Mouse (Mus musculus): ENCODE data around the gene Snph. TPM values are rescaled to one million over a fixed set of nuclear protein-coding genes. Genes with fewer than 3 reads are reported as not detected.
A peak's percentile ranks its signal among the peaks of the same experiment; 100 is the strongest.

Snph gene
- total and polyA plus RNA-seq, 3 experiments: 0.82 TPM; not detected in 2

DNA sequence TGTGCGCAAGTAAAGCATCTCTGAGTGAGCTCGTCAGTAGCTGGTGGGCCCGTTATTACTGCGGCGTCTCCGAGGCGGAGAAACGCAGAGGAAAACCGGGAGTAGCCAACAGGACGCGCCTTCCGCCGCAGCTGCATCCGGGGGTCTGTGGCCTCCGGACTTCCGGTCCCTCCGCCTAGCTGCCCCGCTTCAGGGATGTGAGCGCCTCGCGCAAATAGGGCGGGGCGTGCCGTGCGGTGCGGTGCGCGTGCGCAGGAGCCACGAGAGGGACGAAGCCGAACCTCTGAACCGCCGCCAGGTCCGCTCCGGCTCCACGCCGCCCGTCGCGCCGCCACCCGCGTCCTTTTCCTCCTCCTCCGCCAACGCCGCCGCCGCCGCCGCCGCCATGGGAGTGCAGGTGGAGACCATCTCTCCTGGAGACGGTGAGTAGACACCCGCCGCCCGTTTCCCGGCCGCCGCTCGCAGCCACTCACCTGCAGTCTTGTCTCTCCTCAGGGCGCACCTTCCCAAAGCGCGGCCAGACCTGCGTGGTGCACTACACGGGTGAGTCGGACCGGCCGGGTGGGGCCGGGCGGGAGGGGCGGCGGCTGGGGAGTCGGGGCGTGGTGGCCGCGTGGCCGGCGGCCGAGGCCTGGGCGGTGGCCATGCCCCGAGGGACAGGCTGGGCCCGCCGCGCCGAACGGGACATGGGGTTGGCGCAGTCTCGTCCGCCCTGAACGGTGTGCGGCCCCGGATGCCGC is 89.9 kb downstream of the Snph start, which contains the start of gene Fkbp1a:
Gene Fkbp1a, plus strand, starts transcription at position 161 of the 740 bp plus-strand sequence.
- peaks cover 3% of the 10 kb centered on the region; the same call in 1 of the 2 replicates for H3K9me3 ChIP-seq (replicated peaks)
- peak within 1 kb of the TSS; percentile 81 for H3K4me3 ChIP-seq (ENCODE audit: low read depth, low read length)
- TF ChIP-seq TAL1 (conservative IDR thresholded peaks at IDR 0.05; ENCODE audit: low read depth, low read length) (no peak), GATA1 (IDR thresholded peaks at IDR 0.05; ENCODE audit: borderline replicate concordance, low read length) (no peak), POLR2AphosphoS5 (IDR thresholded peaks at IDR 0.05; ENCODE audit: insufficient replicate concordance, low read depth, low read length) (no peak), GATA2 (IDR thresholded peaks at IDR 0.05; ENCODE audit: borderline replicate concordance, low read depth, low read length) (no peak), CTCF (IDR thresholded peaks at IDR 0.05; ENCODE audit: low read depth, low read length) (no peak)
- ATAC-seq (ENCODE audit: extremely low read depth, insufficient number of reproducible peaks, low FRiP score, poor library complexity, severe bottlenecking) (peak; percentile 83), DNase-seq (ENCODE audit: low spot score) (peak; percentile 85)
- peaks cover 39% of the 10 kb centered on the region for H3K4me1 ChIP-seq (ENCODE audit: insufficient read depth, low read depth, low read length)
- peaks cover 37% of the 10 kb centered on the region for H3K36me3 ChIP-seq (replicated peaks)
- peaks cover 27% of the 10 kb centered on the region for H3K27me3 ChIP-seq (ENCODE audit: insufficient read depth, low read length)

Other genes with a start within 250 kb of the Snph start
- not detected in 2 replicates for gene 4921509C19Rik, start 156.4 kb downstream of the Snph start, total RNA-seq (2014; fragmentation: Nextera tagmentation)
- gene 4921509C19Rik, start 156.4 kb downstream of the Snph start, total RNA-seq (2017): 0.06 and 0.16 TPM in 2 replicates
- gene 4921509C19Rik, start 156.4 kb downstream of the Snph start, polyA plus RNA-seq (2012): not detected in 2 replicates
- gene Nsfl1c, start 138.4 kb downstream of the Snph start, total RNA-seq (2014; fragmentation: Nextera tagmentation): 104 and 128 TPM in 2 replicates
- gene Nsfl1c, start 138.4 kb downstream of the Snph start, total RNA-seq (2017): 90.6 and 99.1 TPM in 2 replicates
- gene Nsfl1c, start 138.4 kb downstream of the Snph start, polyA plus RNA-seq (2012): 115 and 149 TPM in 2 replicates
- gene Fkbp1a, start 90.1 kb downstream of the Snph start, total RNA-seq (2014; fragmentation: Nextera tagmentation): 86.3 and 96.4 TPM in 2 replicates
- gene Fkbp1a, start 90.1 kb downstream of the Snph start, total RNA-seq (2017): 20.3 and 20.7 TPM in 2 replicates
- gene Fkbp1a, start 90.1 kb downstream of the Snph start, polyA plus RNA-seq (2012): 184 and 201 TPM in 2 replicates
- gene Sdcbp2, start 60.0 kb downstream of the Snph start, total RNA-seq (2014; fragmentation: Nextera tagmentation): not detected in 2 replicates
- not detected in 2 replicates for gene Sdcbp2, start 60.0 kb downstream of the Snph start, total RNA-seq (2017)
- gene Sdcbp2, start 60.0 kb downstream of the Snph start, polyA plus RNA-seq (2012): 0.04 and 0.06 TPM in 2 replicates
- not detected in 2 replicates for gene Rad21l, start 35.9 kb upstream of the Snph start, total RNA-seq (2014; fragmentation: Nextera tagmentation)
- gene Rad21l, start 35.9 kb upstream of the Snph start, total RNA-seq (2017): not detected in 2 replicates
- gene Rad21l, start 35.9 kb upstream of the Snph start, polyA plus RNA-seq (2012): not detected in 2 replicates
- gene Tmem74b, start 69.4 kb upstream of the Snph start, total RNA-seq (2014; fragmentation: Nextera tagmentation): not detected in 2 replicates
- gene Tmem74b, start 69.4 kb upstream of the Snph start, total RNA-seq (2017): not detected in 2 replicates
- not detected in 2 replicates for gene Tmem74b, start 69.4 kb upstream of the Snph start, polyA plus RNA-seq (2012)
- 52.6 and 62.0 TPM in 2 replicates for gene Psmf1, start 111.6 kb upstream of the Snph start, total RNA-seq (2014; fragmentation: Nextera tagmentation)
- 20.2 and 26.8 TPM in 2 replicates for gene Psmf1, start 111.6 kb upstream of the Snph start, total RNA-seq (2017)
- 13.9 and 54.8 TPM in 2 replicates for gene Psmf1, start 111.6 kb upstream of the Snph start, polyA plus RNA-seq (2012)
- not detected in 2 replicates for gene Rspo4, start 210.3 kb upstream of the Snph start, total RNA-seq (2014; fragmentation: Nextera tagmentation)
- 0.11 TPM in 1 of 2 replicates, not detected in the other for gene Rspo4, start 210.3 kb upstream of the Snph start, total RNA-seq (2017)
- gene Rspo4, start 210.3 kb upstream of the Snph start, polyA plus RNA-seq (2012): not detected in 2 replicates

All from G1E (cell line).